Mouse (Mus musculus) hindbrain, postnatal 0 days (tissue): Measurements from ENCODE around the gene Klhl31. TPM values are rescaled to one million over a fixed set of nuclear protein-coding genes. Genes with fewer than 3 reads are reported as not detected.

Experiments
- ATAC-seq: fragments of 200-750 bp; cut with Nextera tagmentation; 2 replicates; pipeline ENCODE4 v1.8.0; 2017; ENCODE audit warnings: mild to moderate bottlenecking, moderate TSS enrichment, moderate library complexity
- DNase-seq: peaks from one replicate; pipeline ENCODE4 v3.0.0-alpha.2; 2015; ENCODE audit warnings: low spot score
- H3K27ac ChIP-seq: fragments of 300-500 bp; sonication (generic); 2 replicates; pipeline ENCODE4 v1.5.1; 2014; ENCODE audit warnings: mild to moderate bottlenecking
- H3K27me3 ChIP-seq: fragments of 300-500 bp; sonication (generic); 2 replicates; pipeline ENCODE4 v1.6.1; 2014; ENCODE audit warnings: low read length, mixed read lengths; ENCODE audit not compliant: insufficient read depth
- H3K36me3 ChIP-seq: fragments of 300-500 bp; sonication (generic); 2 replicates; pipeline ENCODE4 v1.6.1; 2014; ENCODE audit warnings: low read length, mixed read lengths; ENCODE audit not compliant: insufficient read depth
- H3K4me1 ChIP-seq: fragments of 300-500 bp; sonication (generic); 2 replicates; pipeline ENCODE4 v1.6.1; 2014; ENCODE audit warnings: antibody characterized with exemption, low read length, mixed read lengths; ENCODE audit not compliant: insufficient read depth
- H3K4me2 ChIP-seq: fragments of 300-500 bp; sonication (generic); 2 replicates; pipeline ENCODE4 v1.6.1; 2014; ENCODE audit warnings: low read depth, mild to moderate bottlenecking, low read length, moderate library complexity, mixed read lengths
- H3K4me3 ChIP-seq: fragments of 300-500 bp; sonication (generic); 2 replicates; pipeline ENCODE4 v1.5.1; 2014; ENCODE audit warnings: low read length
- H3K9ac ChIP-seq: fragments of 300-500 bp; sonication (generic); replicated peaks from 2 replicates; pipeline ENCODE4 v1.6.1; 2014; ENCODE audit warnings: mild to moderate bottlenecking, low read length, moderate library complexity, mixed read lengths
- H3K9me3 ChIP-seq: fragments of 300-500 bp; sonication (generic); 2 replicates; pipeline ENCODE4 v1.6.1; 2016; ENCODE audit warnings: low read length, mixed read lengths
- CTCF ChIP-seq: IDR thresholded peaks from 2 replicates; pipeline ENCODE4 v1.5.1; 2016; ENCODE audit warnings: antibody characterized with exemption, control low read depth, low read depth
- WGBS: fragments of 180-500 bp; shearing (Covaris S2); extraction: QIAGEN DNeasy Blood & Tissue Kit; methylation state at CpG from one replicate; pipeline ENCODE4 v1.1.7; 2014; 5-methylcytosine and 5-hydroxymethylcytosine counted together
- polyA plus RNA-seq: library from polyadenylated mRNA; unstranded; fragments of >200 nt; fragmentation: Nextera tagmentation; extraction: Ambion mirVana; gene quantifications from 2 replicates; pipeline ENCODE4 v1.2.1, GENCODE M21; 2015
- total RNA-seq: library from RNA; depleted of rRNA; stranded (reverse); fragments of >200 nt; gene quantifications from 2 replicates; pipeline ENCODE4 v1.2.3, GENCODE M21; 2014; rRNA removed

The Klhl31 gene
- total RNA-seq (0.05 and 0.36 TPM in 2 replicates), polyA plus RNA-seq (0.14 and 0.20 TPM in 2 replicates)

DNA sequence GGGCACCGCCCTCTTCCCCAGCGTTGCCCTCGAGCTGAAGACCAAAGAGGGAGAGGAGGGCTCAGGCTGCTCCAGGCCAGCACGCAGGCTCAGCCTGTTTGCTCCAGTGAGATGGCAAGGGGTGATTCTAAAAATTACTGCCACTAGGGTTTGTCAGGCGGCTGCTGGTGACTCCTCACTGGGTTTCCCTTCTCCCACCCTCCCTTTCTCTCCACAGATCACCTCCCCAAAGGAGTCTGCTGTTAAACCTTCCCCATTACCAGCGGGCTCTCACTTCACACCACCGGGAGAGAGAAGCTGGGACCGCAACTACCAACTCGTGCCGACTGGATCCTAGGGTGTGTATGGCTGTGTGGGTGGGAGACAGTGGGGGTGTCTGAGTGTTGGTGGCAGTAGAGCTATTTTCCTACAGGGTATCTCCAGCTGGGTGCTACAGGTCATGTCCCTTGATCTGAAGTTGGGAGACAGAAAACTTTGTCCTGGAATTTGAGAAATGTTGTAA lies at the start of gene Klhl31:
TSS of gene Klhl31 (plus strand) at position 51 of the 502 bp plus-strand sequence.
- H3K4me2 ChIP-seq: no peak within 1 kb of the TSS
- H3K4me1 ChIP-seq: no peaks in the 10 kb centered on the region
- no peaks in the 10 kb centered on the region for H3K36me3 ChIP-seq
- H3K27ac ChIP-seq: no peak within 1 kb of the TSS
- 61% methylated on average over 10 of the region's 10 CpGs for WGBS
- no peak within 1 kb of the TSS for H3K4me3 ChIP-seq
- H3K9ac ChIP-seq: no peak within 1 kb of the TSS
- H3K27me3 ChIP-seq: no peaks in the 10 kb centered on the region
- ATAC-seq (no peak), DNase-seq (no peak)
- no peak for TF ChIP-seq CTCF
- H3K9me3 ChIP-seq: no peaks in the 10 kb centered on the region

DNA sequence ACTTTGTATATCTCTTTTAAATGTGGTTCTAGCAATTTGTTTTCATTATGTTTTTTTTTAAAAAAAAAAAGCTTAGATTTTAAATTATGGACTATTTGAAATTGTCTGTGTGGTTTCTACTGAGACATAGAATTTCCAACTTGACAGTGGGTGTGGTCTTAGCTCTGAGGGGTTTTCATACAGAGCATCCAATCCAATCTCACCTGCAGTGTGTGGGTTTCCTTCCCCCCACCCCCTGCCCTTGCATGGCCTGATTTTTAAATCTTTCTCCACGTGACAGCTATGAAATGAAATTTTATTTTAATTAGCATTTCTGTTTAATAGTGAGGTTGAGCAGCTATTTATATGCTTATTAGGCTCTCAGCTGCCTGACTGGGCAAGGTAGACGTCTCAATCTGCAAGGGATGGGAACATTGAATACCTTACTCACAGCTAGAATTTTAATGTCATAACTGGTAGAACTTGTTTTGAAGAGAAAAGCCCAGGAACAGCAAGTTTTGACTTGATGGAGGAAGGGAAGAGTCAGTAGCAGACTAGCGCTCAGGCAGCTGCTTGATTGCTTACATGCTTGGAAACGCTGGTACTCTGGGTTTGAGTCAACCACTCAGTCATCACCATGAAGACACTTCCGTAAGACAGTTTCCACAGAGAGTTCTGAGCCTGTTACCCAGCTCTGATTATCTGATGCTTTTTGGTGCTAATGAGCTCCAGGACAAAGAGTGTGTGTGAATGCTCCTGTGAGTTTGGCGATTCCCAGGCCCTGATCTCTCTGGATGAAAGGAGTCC lies 49.3 kb upstream of the Klhl31 start:
- 36% methylated on average over 6 of the region's 6 CpGs for WGBS
- TF ChIP-seq CTCF: no peak
- H3K27me3 ChIP-seq: no peaks in the 10 kb centered on the region
- no peaks in the 10 kb centered on the region for H3K4me1 ChIP-seq
- no peak for DNase-seq
- no peak overlapping the region for H3K27ac ChIP-seq
- no peaks in the 10 kb centered on the region for H3K9me3 ChIP-seq
- no peak overlapping the region for H3K4me3 ChIP-seq
- H3K4me2 ChIP-seq: no peak overlapping the region
- no peaks in the 10 kb centered on the region for H3K36me3 ChIP-seq
- H3K9ac ChIP-seq: no peak overlapping the region
- peak; percentile 27; the same call in 1 of the 2 replicates for ATAC-seq

GRCm38 (mm10) chr9:77587616-77588015 lies 48.7 kb upstream of the Klhl31 start:
- H3K27ac ChIP-seq: no peak overlapping the region
- no peaks in the 10 kb centered on the region for H3K36me3 ChIP-seq
- H3K4me3 ChIP-seq: no peak overlapping the region
- DNase-seq: no peak
- H3K27me3 ChIP-seq: no peaks in the 10 kb centered on the region
- no peaks in the 10 kb centered on the region for H3K4me1 ChIP-seq
- no peak for ATAC-seq
- WGBS: 62% methylated on average over 7 of the region's 7 CpGs
- H3K4me2 ChIP-seq: no peak overlapping the region
- H3K9me3 ChIP-seq: no peaks in the 10 kb centered on the region
- H3K9ac ChIP-seq: no peak overlapping the region
- no peak for TF ChIP-seq CTCF

DNA sequence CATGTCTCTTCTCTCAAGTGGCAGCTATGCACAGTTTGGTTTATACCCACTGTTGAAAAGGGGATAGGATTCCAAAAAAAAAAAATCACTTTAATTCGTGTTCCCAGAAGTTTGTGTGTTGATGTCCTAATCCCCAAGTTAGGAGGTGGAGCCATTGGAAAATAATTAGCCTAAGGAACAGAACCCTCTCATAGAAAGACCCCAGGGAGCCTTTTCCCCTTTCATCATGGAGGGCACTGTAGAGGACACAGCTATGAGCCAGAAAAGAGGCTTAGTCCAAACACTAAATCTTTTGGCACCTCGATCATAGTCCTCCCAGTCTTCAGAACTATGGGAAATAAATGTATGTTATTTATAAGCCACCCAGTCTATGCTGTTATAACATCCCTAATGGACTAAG lies 46.8 kb upstream of the Klhl31 start:
- Histone ChIP-seq H3K27me3 (no peaks in the 10 kb centered on the region), H3K27ac (no peak overlapping the region), H3K4me3 (no peak overlapping the region), H3K4me1 (no peaks in the 10 kb centered on the region), H3K4me2 (no peak overlapping the region), H3K9me3 (no peaks in the 10 kb centered on the region), H3K9ac (no peak overlapping the region), H3K36me3 (no peaks in the 10 kb centered on the region)
- ATAC-seq (no peak), DNase-seq (no peak)
- TF ChIP-seq CTCF: no peak
- 35% methylated on average over 2 of the region's 2 CpGs for WGBS

DNA sequence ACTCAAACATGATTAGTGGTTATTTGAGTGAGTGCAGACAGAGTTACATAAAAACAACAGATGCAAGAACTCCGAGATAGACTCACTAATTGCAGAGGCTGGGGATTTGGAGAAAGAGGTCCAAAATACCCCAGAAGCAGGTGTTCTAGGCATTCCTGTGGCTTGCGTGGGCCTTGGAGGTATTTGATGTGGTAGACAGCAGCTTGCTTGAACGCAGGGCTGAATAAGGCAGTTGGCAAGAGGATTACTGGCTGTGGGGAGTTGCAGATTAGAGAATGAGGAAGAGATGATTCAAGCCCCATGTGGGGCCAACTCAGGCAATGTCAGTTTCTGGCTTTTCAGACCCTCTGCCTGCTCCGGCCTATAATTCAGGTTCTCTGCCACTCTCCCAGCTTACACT lies 43.9 kb upstream of the Klhl31 start:
- no peaks in the 10 kb centered on the region for H3K4me1 ChIP-seq
- WGBS: 64% methylated on average over 4 of the region's 4 CpGs
- no peak overlapping the region for H3K4me3 ChIP-seq
- no peak for TF ChIP-seq CTCF
- no peak for ATAC-seq
- no peaks in the 10 kb centered on the region for H3K27me3 ChIP-seq
- H3K9ac ChIP-seq: no peak overlapping the region
- no peak overlapping the region for H3K4me2 ChIP-seq
- H3K27ac ChIP-seq: no peak overlapping the region
- H3K9me3 ChIP-seq: no peaks in the 10 kb centered on the region
- H3K36me3 ChIP-seq: no peaks in the 10 kb centered on the region
- no peak for DNase-seq

- H3K4me2 ChIP-seq: peak overlapping the region; percentile 25; the same call in 1 of the 2 replicates
- H3K9ac ChIP-seq: no peak overlapping the region
- no peaks in the 10 kb centered on the region for H3K9me3 ChIP-seq
- no peak overlapping the region for H3K27ac ChIP-seq
- no peaks in the 10 kb centered on the region for H3K4me1 ChIP-seq
- no peaks in the 10 kb centered on the region for H3K27me3 ChIP-seq
- ATAC-seq (no peak), DNase-seq (peak; percentile 21)
- no peak overlapping the region for H3K4me3 ChIP-seq
- no peak for TF ChIP-seq CTCF
- 41% methylated on average over 12 of the region's 12 CpGs for WGBS
- H3K36me3 ChIP-seq: no peaks in the 10 kb centered on the region
These were observed 41.2 kb upstream of the Klhl31 start for GRCm38 (mm10) chr9:77595006-77595626.
